Mouse (Mus musculus) heart, postnatal 0 days (tissue): ENCODE measurements around the gene Lrtm1. TPM values are rescaled to one million over a fixed set of nuclear protein-coding genes. Genes with fewer than 3 reads are reported as not detected.

ENCODE experiments used
- ATAC-seq: fragments of 200-750 bp; cut with Nextera tagmentation; 2 replicates; pipeline ENCODE4 v1.8.0; 2017; ENCODE audit warnings: low read depth, moderate number of reproducible peaks, moderate library complexity; ENCODE audit not compliant: insufficient read depth
- DNase-seq: peaks from one replicate; pipeline ENCODE4 v3.0.0-alpha.2; 2016; ENCODE audit warnings: low spot score
- H3K27ac ChIP-seq: fragments of 300-500 bp; sonication (generic); 2 replicates; pipeline ENCODE4 v1.5.1; 2014; ENCODE audit warnings: low read depth, mild to moderate bottlenecking
- H3K27me3 ChIP-seq: fragments of 300-500 bp; sonication (generic); 2 replicates; pipeline ENCODE4 v1.6.1; 2014; ENCODE audit warnings: low read length, mixed read lengths; ENCODE audit not compliant: control insufficient read depth, insufficient read depth
- H3K36me3 ChIP-seq: fragments of 300-500 bp; sonication (generic); replicated peaks from 2 replicates; pipeline ENCODE4 v1.6.1; 2014; ENCODE audit warnings: low read length, mixed read lengths; ENCODE audit not compliant: control insufficient read depth, insufficient read depth
- H3K4me1 ChIP-seq: fragments of 300-500 bp; sonication (generic); 2 replicates; pipeline ENCODE4 v1.6.1; 2014; ENCODE audit warnings: antibody characterized with exemption; ENCODE audit not compliant: control insufficient read depth, insufficient read depth
- H3K4me2 ChIP-seq: fragments of 300-500 bp; sonication (generic); 2 replicates; pipeline ENCODE4 v1.6.1; 2014; ENCODE audit warnings: low read depth, mild to moderate bottlenecking, low read length, moderate library complexity
- H3K4me3 ChIP-seq: fragments of 300-500 bp; sonication (generic); 2 replicates; pipeline ENCODE4 v1.5.1; 2014; ENCODE audit warnings: low read depth, low read length
- H3K9ac ChIP-seq: fragments of 300-500 bp; sonication (generic); replicated peaks from 2 replicates; pipeline ENCODE4 v1.6.1; 2014; ENCODE audit warnings: low read depth, low read length, mixed read lengths
- H3K9me3 ChIP-seq: fragments of 300-500 bp; sonication (generic); replicated peaks from 2 replicates; pipeline ENCODE4 v1.6.1; 2016; ENCODE audit warnings: low read length; ENCODE audit not compliant: control insufficient read depth
- CTCF ChIP-seq: IDR thresholded peaks from 2 replicates; pipeline ENCODE4 v1.5.1; 2016; ENCODE audit warnings: antibody characterized with exemption, control low read depth, low read depth
- EP300 ChIP-seq: IDR thresholded peaks from 2 replicates; pipeline ENCODE4 v1.6.1; 2016; ENCODE audit warnings: antibody characterized with exemption, low read depth
- WGBS: fragments of 180-500 bp; shearing (Covaris S2); extraction: QIAGEN DNeasy Blood & Tissue Kit; methylation state at CpG from one replicate; pipeline ENCODE4 v1.1.7; 2014; 5-methylcytosine and 5-hydroxymethylcytosine counted together
- polyA plus RNA-seq: library from polyadenylated mRNA; unstranded; fragments of >200 nt; fragmentation: Nextera tagmentation; extraction: Ambion mirVana; gene quantifications from 2 replicates; pipeline ENCODE4 v1.2.1, GENCODE M21; 2015
- total RNA-seq: library from RNA; depleted of rRNA; stranded (reverse); fragments of >200 nt; gene quantifications from 2 replicates; pipeline ENCODE4 v1.2.3, GENCODE M21; 2014; ENCODE audit warnings: low replicate concordance

The Lrtm1 gene
- total and polyA plus RNA-seq, 2 experiments from 2014 or later, result 4.2 to 4.8 TPM

DNA sequence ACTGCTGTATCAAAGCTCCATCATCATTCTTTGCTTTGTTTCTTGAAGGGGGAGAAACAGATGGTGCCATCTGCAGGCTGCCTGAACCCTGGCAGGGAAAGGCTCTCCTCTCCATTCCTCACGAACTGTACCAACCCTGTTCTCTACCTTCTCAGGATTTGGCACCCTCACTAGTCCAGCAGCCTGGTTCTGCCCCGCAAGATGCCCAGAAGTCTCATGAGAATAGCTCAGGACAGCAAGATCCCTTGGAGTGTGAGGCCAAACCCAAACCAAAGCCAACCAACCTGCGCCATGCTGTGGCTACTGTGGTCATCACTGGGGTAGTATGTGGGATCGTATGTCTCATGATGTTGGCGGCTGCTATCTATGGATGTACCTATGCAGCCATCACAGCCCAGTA is 9.3 kb downstream of the Lrtm1 start:
- 83% methylated on average over 5 of the region's 5 CpGs for WGBS

GRCm38 (mm10) chr14:29028391-29029106 is 10.5 kb downstream of the Lrtm1 start:
- Histone ChIP-seq H3K4me3 (no peak overlapping the region), H3K4me2 (no peak overlapping the region), H3K27me3 (no peaks in the 10 kb centered on the region), H3K27ac (no peak overlapping the region), H3K9me3 (no peaks in the 10 kb centered on the region), H3K9ac (no peak overlapping the region), H3K36me3 (no peaks in the 10 kb centered on the region), H3K4me1 (no peaks in the 10 kb centered on the region)
- TF ChIP-seq CTCF (no peak), EP300 (no peak)
- DNase-seq (no peak), ATAC-seq (no peak)
- 81% methylated on average over 6 of the region's 6 CpGs for WGBS

More for the DNA sequence above, 9.3 kb downstream of the Lrtm1 start:
- DNase-seq (no peak), ATAC-seq (no peak)
- TF ChIP-seq CTCF (no peak), EP300 (no peak)
- Histone ChIP-seq H3K36me3 (no peaks in the 10 kb centered on the region), H3K4me1 (no peaks in the 10 kb centered on the region), H3K27me3 (no peaks in the 10 kb centered on the region), H3K9ac (no peak overlapping the region), H3K27ac (no peak overlapping the region), H3K4me3 (no peak overlapping the region), H3K9me3 (no peaks in the 10 kb centered on the region), H3K4me2 (no peak overlapping the region)

DNA sequence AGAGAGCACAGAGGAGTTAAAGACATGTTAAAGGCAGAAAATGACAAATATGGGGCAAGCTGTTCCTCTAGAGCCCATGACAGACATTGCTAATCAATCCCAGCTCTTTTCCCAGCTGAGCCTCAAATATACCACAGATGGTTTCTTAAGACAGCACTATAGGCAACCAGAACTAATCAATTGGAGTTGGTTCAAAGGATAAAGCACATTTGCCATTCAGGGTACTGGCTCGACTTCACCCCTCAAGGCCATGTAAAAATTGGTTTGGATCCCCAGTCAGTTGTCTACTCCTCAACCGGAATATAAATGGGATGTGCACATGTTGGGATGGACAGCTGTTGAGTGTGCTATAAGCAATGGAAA is 11.1 kb downstream of the Lrtm1 start:
- TF ChIP-seq CTCF (no peak), EP300 (no peak)
- 92% methylated on average over 2 of the region's 2 CpGs for WGBS
- no peaks in the 10 kb centered on the region for H3K9me3 ChIP-seq
- H3K4me2 ChIP-seq, result no peak overlapping the region
- no peak overlapping the region for H3K9ac ChIP-seq
- H3K27ac ChIP-seq, result no peak overlapping the region
- H3K27me3 ChIP-seq, result no peaks in the 10 kb centered on the region
- no peak overlapping the region for H3K4me3 ChIP-seq
- H3K36me3 ChIP-seq, result no peaks in the 10 kb centered on the region
- no peak for DNase-seq
- no peak for ATAC-seq
- no peaks in the 10 kb centered on the region for H3K4me1 ChIP-seq

DNA sequence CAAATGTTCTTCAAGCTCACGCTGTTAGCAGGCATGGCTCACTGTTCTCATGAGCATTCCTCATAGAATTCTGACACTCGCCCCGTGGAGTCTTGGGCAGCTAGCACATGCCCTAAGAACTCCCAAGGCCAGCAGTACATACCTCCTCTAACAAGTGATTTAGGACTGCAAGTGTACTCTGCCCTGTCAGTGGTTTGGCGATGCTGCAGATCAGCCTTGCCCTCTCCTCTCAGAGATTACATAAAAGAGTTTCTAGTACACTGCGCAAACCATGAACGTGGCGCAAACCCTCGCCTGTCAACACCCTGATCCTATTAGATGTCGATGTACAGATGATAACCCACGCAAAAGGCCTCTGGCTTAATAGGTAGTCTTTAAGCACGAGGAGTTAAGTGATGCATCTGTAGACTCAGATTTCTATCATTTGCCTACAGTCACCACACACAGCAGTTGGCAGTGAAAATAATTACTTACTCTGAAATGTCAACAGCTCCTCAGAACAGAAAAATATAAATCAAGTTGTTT is 11.9 kb downstream of the Lrtm1 start:
- Histone ChIP-seq H3K27ac (no peak overlapping the region), H3K4me1 (no peaks in the 10 kb centered on the region), H3K9ac (no peak overlapping the region), H3K9me3 (no peaks in the 10 kb centered on the region), H3K4me2 (no peak overlapping the region), H3K4me3 (no peak overlapping the region), H3K27me3 (no peaks in the 10 kb centered on the region), H3K36me3 (no peaks in the 10 kb centered on the region)
- DNase-seq (no peak), ATAC-seq (no peak)
- 46% methylated on average over 11 of the region's 11 CpGs for WGBS
- TF ChIP-seq EP300, result no peak
- no peak for TF ChIP-seq CTCF

- TF ChIP-seq CTCF (no peak), EP300 (no peak)
- ATAC-seq (no peak), DNase-seq (peak; percentile 12)
- 32% methylated on average over 9 of the region's 9 CpGs for WGBS
- H3K27me3 ChIP-seq, result no peaks in the 10 kb centered on the region
- H3K4me3 ChIP-seq, result no peak overlapping the region
- H3K36me3 ChIP-seq, result no peaks in the 10 kb centered on the region
- H3K4me1 ChIP-seq, result no peaks in the 10 kb centered on the region
- no peaks in the 10 kb centered on the region for H3K9me3 ChIP-seq
- no peak overlapping the region for H3K4me2 ChIP-seq
- no peak overlapping the region for H3K27ac ChIP-seq
- no peak overlapping the region for H3K9ac ChIP-seq
These were observed 12.5 kb downstream of the Lrtm1 start for GRCm38 (mm10) chr14:29030519-29030918.
